Mouse (Mus musculus): Measurements from ENCODE around the gene Gfm2. TPM values are rescaled to one million over a fixed set of nuclear protein-coding genes. Genes with fewer than 3 reads are reported as not detected.
A peak's percentile ranks its signal among the peaks of the same experiment; 100 is the strongest.
"Not testable (repeated sequence)": the region's sequence is repeated elsewhere in the genome, so short reads cannot be mapped to it uniquely, and the experiment has no call there.

Gfm2 gene
- polyA plus RNA-seq (2015; fragmentation: Nextera tagmentation; extraction: Ambion mirVana): 32.0 and 34.8 TPM in 2 replicates

DNA sequence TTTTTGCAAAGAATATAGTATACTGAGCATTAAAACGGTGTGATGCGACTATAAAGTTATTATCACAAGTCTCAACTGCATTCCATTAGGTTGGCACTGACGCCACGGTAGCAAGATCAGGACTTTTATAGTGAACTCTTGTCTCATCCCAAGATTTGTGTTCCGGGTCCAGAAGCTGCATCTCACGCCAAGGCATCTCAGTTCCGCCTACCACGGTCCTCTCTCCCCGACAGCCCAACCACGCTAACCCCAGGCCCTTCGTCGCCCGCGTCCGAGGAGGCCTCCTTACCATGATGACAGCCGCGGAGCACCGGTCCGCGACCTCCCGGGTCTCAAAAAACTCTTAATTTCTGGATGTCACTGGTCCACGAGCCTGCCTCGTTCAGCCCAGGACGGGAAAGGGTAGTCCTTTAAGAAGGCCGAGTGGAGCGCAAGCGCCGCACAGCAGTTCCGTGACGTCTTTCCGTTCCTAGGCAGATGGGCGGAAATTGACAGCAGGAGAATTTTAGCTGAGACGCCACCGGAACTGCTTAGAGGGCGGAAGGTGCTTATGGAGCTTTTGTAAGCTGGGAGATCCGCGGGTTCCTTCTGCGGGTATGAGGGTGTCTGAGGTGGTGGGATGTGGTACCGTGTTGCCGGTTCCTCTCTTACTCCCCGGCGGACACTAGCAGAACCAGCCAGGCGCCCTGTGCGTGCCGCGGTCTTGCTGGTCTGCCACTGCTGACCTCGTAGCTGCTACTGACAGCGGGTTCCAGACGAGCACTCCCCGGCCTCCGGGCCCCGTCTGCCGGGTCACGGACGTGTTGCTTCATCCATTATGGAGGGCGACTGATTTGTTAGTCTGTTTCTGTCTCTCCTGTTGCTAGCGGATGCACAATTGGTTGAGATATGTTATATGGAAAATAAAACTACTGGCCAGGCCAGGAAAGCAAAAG is at the start of gene Gfm2, which contains the start of gene Nsa2:
Gene Gfm2, plus strand, starts transcription at position 472 of the 935 bp plus-strand sequence.
Gene Nsa2, minus strand, starts transcription at position 472 of the 935 bp plus-strand sequence.
- peak within 1 kb of the TSS; percentile 92 for H3K27ac ChIP-seq (replicated peaks)
- ATAC-seq (replicated peaks): peak; percentile 99
- under 1% methylated on average over 57 of the region's 57 CpGs for WGBS

GRCm38 (mm10) chr13:97088183-97088582 is 49.6 kb upstream of the Gfm2 start:
- WGBS: 58% methylated on average over 3 of the region's 3 CpGs
- Histone ChIP-seq H3K4me1 (no peaks in the 10 kb centered on the region), H3K4me3 (no peak overlapping the region), H3K27ac (replicated peaks) (no peak overlapping the region), H3K27me3 (no peaks in the 10 kb centered on the region), H3K36me3 (no peaks in the 10 kb centered on the region), H3K9me3 (no peaks in the 10 kb centered on the region), H3K4me2 (replicated peaks) (no peak overlapping the region), H3K9ac (replicated peaks) (no peak overlapping the region)
- no peak for ATAC-seq (replicated peaks)

More for the DNA sequence above, at the start of gene Gfm2, which contains the start of gene Nsa2:
- H3K4me2 ChIP-seq (replicated peaks): peak within 1 kb of the TSS; percentile 57
- peak within 1 kb of the TSS; percentile 84 for H3K9ac ChIP-seq (replicated peaks)
- peaks cover 20% of the 10 kb centered on the region for H3K36me3 ChIP-seq
- no peaks in the 10 kb centered on the region for H3K9me3 ChIP-seq
- peaks cover 14% of the 10 kb centered on the region for H3K4me1 ChIP-seq
- peak within 1 kb of the TSS; percentile 74 for H3K4me3 ChIP-seq
- H3K27me3 ChIP-seq: no peaks in the 10 kb centered on the region

DNA sequence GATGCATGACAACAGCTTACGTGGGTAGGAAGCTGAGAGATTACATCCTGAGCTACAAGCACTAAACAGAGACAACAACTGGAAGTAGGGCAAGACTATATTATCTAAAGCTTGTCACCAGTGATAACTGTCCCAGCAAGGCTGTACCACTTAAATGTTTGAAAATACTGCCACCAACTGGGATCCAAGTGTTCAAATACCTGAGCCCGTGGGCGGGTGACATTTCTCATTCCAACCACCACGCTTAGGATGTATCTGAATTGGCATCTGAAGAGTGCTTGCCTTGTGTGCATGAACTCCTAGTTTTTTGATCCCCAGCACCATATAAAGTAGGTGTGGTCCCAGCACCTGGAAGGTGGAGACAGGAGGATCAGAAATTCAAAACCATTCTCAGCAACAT is 42.0 kb upstream of the Gfm2 start:
- Histone ChIP-seq H3K27me3 (no peaks in the 10 kb centered on the region), H3K4me3 (no peak overlapping the region), H3K27ac (replicated peaks) (no peak overlapping the region), H3K9ac (replicated peaks) (no peak overlapping the region), H3K9me3 (no peaks in the 10 kb centered on the region), H3K4me2 (replicated peaks) (no peak overlapping the region), H3K36me3 (no peaks in the 10 kb centered on the region; the same call in 1 of the 2 replicates), H3K4me1 (no peaks in the 10 kb centered on the region)
- 91% methylated on average over 4 of the region's 4 CpGs for WGBS
- ATAC-seq (replicated peaks): no peak

DNA sequence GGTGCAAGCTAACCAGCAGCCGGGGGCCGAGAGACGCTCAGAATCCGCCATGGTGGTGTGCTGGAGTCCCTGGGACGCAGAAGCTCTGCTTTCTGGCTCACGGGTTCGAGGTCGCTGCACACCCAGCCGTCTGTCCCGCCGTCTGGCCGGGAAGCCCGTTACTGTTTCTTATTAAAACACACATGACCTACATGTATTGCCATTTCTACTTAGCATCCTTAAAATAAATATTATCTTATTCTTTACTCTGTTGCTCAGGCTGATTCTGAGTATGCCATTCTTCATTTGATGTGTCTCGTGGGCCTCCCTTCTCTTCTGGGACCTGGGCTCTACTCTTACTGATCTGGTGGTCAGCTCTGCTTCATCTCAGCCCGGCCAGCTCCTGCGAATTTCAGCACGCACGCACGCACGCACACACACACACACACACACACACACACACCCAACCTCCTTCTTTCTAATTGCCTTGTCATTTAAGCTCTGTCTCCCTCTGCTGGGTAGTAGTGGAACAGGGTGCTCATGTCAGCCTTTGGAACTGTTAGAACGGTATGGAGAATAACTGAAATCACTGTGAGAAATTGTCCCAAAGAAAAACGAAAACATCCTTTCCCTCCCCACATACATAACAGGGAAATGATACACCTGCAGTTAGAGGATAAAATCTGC is 38.4 kb upstream of the Gfm2 start, which contains the start of gene Gm6169:
Gene Gm6169, minus strand, starts transcription at position 51 of the 666 bp plus-strand sequence.
- Histone ChIP-seq H3K36me3 (no peaks in the 10 kb centered on the region; the same call in 1 of the 2 replicates), H3K9me3 (no peaks in the 10 kb centered on the region), H3K4me3 (no peak within 1 kb of the TSS), H3K4me1 (no peaks in the 10 kb centered on the region), H3K27ac (replicated peaks) (no peak within 1 kb of the TSS), H3K27me3 (no peaks in the 10 kb centered on the region), H3K9ac (replicated peaks) (no peak within 1 kb of the TSS), H3K4me2 (replicated peaks) (no peak within 1 kb of the TSS)
- WGBS: 74% methylated on average over 22 of the region's 22 CpGs
- peak; percentile 68 for ATAC-seq (replicated peaks)

DNA sequence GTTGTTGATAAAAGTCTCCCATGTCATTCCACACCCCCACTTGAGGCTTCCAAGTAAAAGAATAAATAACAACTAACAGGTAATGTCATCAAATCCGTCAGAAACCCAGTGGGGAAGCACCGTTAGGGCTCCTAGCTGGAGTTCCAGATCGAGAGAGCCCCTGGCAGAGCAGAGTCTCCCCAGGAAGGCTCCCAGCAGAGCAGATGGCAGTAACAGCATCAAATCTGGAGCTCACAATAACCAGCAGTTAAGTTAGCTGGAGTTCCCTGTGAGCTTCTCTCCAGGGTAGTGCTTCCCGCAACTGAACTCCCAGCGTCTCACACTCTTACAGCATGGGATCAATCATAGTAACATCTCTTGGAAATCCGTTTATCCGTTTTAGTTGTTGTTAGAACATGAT is 32.7 kb upstream of the Gfm2 start:
- Histone ChIP-seq H3K4me2 (replicated peaks) (no peak overlapping the region), H3K4me1 (no peaks in the 10 kb centered on the region), H3K27me3 (no peaks in the 10 kb centered on the region), H3K4me3 (no peak overlapping the region), H3K9me3 (no peaks in the 10 kb centered on the region), H3K27ac (replicated peaks) (no peak overlapping the region), H3K9ac (replicated peaks) (no peak overlapping the region), H3K36me3 (0 out of 2 replicates have a peak, but pooled peaks cover 2% of the 10 kb centered on the region)
- no peak for ATAC-seq (replicated peaks)
- WGBS: 68% methylated on average over 7 of the region's 7 CpGs

- H3K36me3 ChIP-seq; H3K9ac ChIP-seq (replicated peaks); H3K4me1 ChIP-seq; H3K27ac ChIP-seq (replicated peaks); ATAC-seq (replicated peaks); H3K4me2 ChIP-seq (replicated peaks); H3K27me3 ChIP-seq; H3K4me3 ChIP-seq; H3K9me3 ChIP-seq: not testable (repeated sequence)
- 95% methylated on average over 4 of the region's 4 CpGs for WGBS
Measured at GRCm38 (mm10) chr13:97107721-97108120, 30.0 kb upstream of the Gfm2 start.

DNA sequence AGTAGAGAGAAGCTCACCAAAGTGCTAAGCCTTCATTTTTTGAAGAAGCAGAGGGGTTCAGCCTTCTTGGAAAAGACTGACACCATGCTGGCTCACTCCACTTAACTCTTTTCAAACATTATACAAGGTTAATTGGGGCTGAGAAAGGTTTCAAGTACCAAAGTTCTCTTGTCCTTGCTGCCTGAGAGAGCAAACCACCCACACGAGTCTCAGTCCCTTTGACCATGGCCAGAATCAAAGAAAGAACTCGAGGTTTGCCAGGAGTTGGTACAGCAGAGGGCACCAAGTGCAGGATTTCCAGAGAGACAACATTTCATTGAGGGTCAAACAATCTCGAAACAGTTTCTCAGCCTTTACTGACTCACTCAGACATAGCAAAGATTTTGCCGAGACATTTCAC is 28.7 kb upstream of the Gfm2 start:
- Histone ChIP-seq H3K4me2 (replicated peaks) (no peak overlapping the region), H3K9ac (replicated peaks) (no peak overlapping the region), H3K9me3 (no peaks in the 10 kb centered on the region), H3K27me3 (no peaks in the 10 kb centered on the region), H3K36me3 (peaks cover 9% of the 10 kb centered on the region), H3K27ac (replicated peaks) (no peak overlapping the region), H3K4me3 (no peak overlapping the region), H3K4me1 (no peaks in the 10 kb centered on the region)
- 76% methylated on average over 4 of the region's 4 CpGs for WGBS
- ATAC-seq (replicated peaks): no peak

GRCm38 (mm10) chr13:97121341-97121740 is 16.4 kb upstream of the Gfm2 start:
- no peak overlapping the region for H3K9ac ChIP-seq (replicated peaks)
- H3K27me3 ChIP-seq: no peaks in the 10 kb centered on the region
- peaks cover 8% of the 10 kb centered on the region for H3K36me3 ChIP-seq
- H3K4me3 ChIP-seq: no peak overlapping the region
- 78% methylated on average over 3 of the region's 3 CpGs for WGBS
- H3K4me2 ChIP-seq (replicated peaks): no peak overlapping the region
- H3K9me3 ChIP-seq: no peaks in the 10 kb centered on the region
- no peaks in the 10 kb centered on the region for H3K4me1 ChIP-seq
- no peak for ATAC-seq (replicated peaks)
- H3K27ac ChIP-seq (replicated peaks): no peak overlapping the region

DNA sequence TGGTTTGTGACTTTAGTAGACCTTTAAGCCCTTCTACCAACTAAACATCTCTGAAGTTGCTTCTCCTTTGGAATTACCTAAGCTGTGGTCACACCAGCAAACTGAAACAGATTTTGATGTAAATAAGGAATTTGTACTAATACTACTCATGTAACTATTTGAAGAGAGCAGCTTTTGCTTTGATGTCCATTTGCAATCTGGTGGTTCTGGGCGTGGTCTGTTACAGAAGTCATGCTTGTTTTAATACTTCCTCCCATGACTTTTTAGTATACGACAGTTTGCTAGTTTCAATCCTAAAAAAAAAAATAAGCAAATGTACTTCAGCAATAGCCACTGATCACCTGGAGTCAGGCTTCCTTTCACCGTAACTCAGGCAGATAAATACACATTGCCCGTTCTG is 8.1 kb upstream of the Gfm2 start:
- H3K27ac ChIP-seq (replicated peaks); H3K4me3 ChIP-seq; H3K9ac ChIP-seq (replicated peaks); H3K4me2 ChIP-seq (replicated peaks); ATAC-seq (replicated peaks); H3K9me3 ChIP-seq; H3K4me1 ChIP-seq; H3K27me3 ChIP-seq: not testable (repeated sequence)
- H3K36me3 ChIP-seq: peaks cover 29% of the 10 kb centered on the region
- 90% methylated on average over 4 of the region's 4 CpGs for WGBS

- H3K4me2 ChIP-seq (replicated peaks); H3K27me3 ChIP-seq; H3K9me3 ChIP-seq; H3K27ac ChIP-seq (replicated peaks); ATAC-seq (replicated peaks); H3K4me1 ChIP-seq; H3K9ac ChIP-seq (replicated peaks); H3K4me3 ChIP-seq: not testable (repeated sequence)
- H3K36me3 ChIP-seq: peaks cover 32% of the 10 kb centered on the region
- no CpG with 5 or more reads among the region's 2 CpGs for WGBS
Measured at GRCm38 (mm10) chr13:97130413-97130812, 7.3 kb upstream of the Gfm2 start.

DNA sequence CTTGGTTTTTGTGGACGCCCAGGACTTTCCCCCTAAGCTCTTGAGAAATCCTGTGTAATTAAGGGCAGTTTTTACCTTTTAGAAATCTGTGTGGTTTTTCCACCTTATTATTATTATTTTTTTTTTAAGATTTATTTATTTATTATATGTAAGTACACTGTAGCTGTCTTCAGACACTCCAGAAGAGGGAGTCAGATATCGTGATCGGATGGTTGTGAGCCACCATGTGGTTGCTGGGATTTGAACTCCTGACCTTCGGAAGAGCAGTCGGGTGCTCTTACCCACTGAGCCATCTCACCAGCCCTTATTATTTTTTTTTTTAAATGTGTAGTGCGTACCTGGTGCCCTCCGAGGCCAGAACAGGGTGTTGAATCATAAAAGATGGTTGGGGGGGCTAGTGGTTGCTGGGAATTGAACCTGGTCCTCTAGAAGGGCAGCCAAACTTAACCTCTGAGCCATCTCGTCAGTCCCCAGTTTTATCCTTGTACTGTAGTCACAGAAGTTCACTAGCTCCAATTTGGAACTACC is 731 bp downstream of the Gfm2 start:
- peaks cover 20% of the 10 kb centered on the region for H3K36me3 ChIP-seq
- peaks cover 14% of the 10 kb centered on the region for H3K4me1 ChIP-seq
- 38% methylated on average over 8 of the region's 8 CpGs for WGBS
- H3K4me3 ChIP-seq: peak overlapping the region; percentile 74
- H3K9me3 ChIP-seq, H3K27me3 ChIP-seq: not testable (repeated sequence)
- peak overlapping the region; percentile 84 for H3K9ac ChIP-seq (replicated peaks)
- peak; percentile 15; the same call in 1 of the 2 replicates for ATAC-seq (replicated peaks)
- peak overlapping the region; percentile 92 for H3K27ac ChIP-seq (replicated peaks)
- H3K4me2 ChIP-seq (replicated peaks): peak overlapping the region; percentile 50

GRCm38 (mm10) chr13:97142321-97142720 is 4.6 kb downstream of the Gfm2 start:
- no peak overlapping the region for H3K4me2 ChIP-seq (replicated peaks)
- no peak overlapping the region for H3K27ac ChIP-seq (replicated peaks)
- H3K36me3 ChIP-seq: peaks cover 25% of the 10 kb centered on the region
- no peak overlapping the region for H3K9ac ChIP-seq (replicated peaks)
- no peak overlapping the region for H3K4me3 ChIP-seq
- ATAC-seq (replicated peaks): no peak
- H3K9me3 ChIP-seq: no peaks in the 10 kb centered on the region
- WGBS: 93% methylated on average over 7 of the region's 7 CpGs
- no peaks in the 10 kb centered on the region for H3K27me3 ChIP-seq
- peaks cover 9% of the 10 kb centered on the region for H3K4me1 ChIP-seq
